Mouse (Mus musculus) ovary, postnatal 14 days (tissue): ENCODE measurements around the gene Cadm4.
"Not testable (repeated sequence)": the region's sequence is repeated elsewhere in the genome, so short reads cannot be mapped to it uniquely, and the experiment has no call there.

ENCODE experiments used
- DNase-seq: peaks from one replicate; pipeline ENCODE4 v3.0.0; 2022; ENCODE audit warnings: low spot score

Cadm4 gene

DNA sequence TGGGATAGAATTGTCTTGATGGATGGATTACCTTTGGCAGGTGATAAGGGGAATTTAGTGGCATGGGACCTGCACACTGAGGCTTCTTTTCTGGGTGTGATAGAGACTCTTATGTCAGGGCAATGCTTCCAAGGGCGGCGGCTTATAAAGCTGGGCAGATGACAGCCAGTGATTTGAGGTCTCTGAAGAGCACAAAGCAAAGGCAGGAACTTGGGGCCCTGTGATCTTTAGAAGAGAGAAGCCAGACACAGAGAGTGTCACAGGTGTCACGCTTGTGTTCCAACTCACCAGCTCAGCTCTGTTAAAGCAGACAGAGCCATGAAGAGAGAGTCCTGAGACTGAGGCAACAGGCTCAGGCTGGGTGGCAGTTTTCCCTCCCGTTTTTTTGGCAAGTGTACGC lies 13.9 kb upstream of the Cadm4 start:
- DNase-seq, result no peak

DNA sequence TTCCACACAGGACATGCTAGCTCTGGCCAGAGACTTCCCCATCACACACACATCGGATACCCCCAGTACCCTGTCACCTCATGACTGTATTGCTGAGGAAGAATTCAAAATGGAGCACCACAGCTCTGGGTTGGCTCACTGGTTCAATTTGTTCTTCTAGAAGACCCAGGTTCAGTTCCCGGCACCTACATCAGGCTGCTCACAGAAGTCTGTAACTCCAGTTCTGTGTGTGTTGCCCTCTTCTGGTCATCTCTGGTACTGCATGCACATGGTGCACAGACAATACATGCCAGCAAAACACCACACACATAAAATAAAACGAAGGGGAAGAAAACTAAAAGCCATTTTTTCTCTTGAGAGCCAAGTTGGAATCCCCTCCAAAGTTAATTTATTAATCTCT lies 12.7 kb upstream of the Cadm4 start:
- DNase-seq, result no peak

DNA sequence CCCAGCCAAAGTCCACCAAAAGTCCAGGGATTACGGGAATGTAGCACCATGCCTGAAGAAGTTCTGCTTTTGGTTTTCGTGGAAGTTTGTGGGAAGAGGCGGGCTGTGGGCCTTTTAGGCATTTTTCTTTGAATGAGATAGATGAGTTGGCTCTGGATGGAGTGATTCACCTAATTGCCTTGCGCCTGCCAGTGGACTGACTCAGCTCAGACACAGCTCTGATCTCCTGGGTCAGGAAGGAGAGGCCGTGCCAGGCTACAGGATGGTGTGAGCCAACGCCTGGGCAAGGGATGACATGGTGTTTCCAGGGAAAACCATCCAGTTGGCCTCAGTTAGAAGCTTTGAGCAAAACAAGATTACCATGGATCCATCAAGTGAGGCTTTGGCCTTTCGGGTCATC lies 11.5 kb upstream of the Cadm4 start:
- no peak for DNase-seq

- DNase-seq, result no peak
These were observed 9.4 kb upstream of the Cadm4 start for GRCm38 (mm10) chr7:24472442-24472841.

DNA sequence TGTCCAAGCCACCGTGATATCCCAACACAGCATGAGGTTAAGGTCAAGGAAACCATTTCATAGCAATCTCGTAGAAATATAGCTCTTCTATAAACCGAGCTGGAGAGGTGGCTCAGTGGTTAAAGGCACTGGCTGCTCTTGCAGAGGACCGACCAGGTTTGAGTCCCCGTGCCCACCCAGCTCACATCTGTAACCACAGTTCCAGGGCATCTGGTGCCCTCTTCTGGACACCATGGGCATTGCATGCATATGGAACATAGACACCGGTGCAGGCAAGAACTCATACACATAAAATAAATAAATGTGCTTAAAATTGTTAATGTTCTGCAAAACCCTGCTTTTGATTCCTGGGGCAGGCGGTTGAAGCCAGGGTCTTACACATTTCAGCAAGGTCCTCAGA lies 8.9 kb upstream of the Cadm4 start:
- no peak for DNase-seq

DNA sequence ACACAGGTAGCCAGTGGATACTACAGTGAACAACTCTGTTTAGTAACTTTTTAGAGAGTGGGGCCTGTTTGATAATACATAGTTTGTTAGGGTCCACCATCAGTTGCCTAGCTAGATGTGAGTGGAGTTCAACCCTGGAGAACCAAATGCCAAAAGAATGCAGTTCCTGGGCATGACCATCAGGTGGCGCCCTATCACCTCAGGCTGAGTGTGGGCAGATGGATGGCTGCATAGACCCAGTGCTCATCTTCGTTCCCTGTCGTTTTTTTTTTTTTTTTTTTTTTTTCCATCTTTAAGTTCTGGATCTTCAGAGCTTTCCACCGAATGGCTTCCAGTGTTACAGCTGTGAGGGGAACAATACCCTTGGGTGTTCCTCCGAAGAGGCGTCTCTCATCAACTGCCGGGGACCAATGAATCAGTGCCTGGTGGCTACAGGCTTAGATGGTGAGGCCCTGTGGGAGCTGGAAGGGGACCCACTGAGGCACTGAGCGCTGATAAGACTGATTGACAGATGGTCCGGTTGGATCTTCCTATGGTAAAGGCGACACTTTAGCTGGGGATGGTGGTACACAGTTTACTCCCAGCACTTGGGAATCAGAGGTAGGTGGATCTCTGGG lies 7.8 kb upstream of the Cadm4 start:
- peak; percentile 58 for DNase-seq

GRCm38 (mm10) chr7:24474811-24475506 lies 6.9 kb upstream of the Cadm4 start:
- no peak for DNase-seq

- DNase-seq, result no peak
These were observed 5.5 kb upstream of the Cadm4 start for GRCm38 (mm10) chr7:24476338-24476737.

DNA sequence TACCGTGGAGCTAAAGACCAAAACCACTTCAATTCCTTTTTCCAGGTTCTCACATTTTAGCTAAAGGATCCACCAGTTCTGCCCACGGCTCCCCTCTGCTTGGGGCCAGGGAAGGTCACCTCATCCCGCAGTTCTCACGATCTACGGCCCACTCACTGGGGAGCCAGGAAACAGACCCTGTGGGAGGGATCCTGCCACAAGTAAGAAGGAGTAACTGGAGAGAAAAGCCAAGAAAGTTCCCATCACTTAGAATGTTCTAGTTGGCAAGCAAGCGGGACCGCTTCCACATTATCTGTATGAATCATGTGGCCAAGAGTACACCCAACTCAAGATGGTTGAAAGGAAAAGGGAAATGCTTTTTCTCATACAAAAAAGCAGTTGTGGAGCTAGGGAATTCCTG lies 5.0 kb upstream of the Cadm4 start:
- no peak for DNase-seq

- no peak for DNase-seq
These were observed 2.9 kb upstream of the Cadm4 start for GRCm38 (mm10) chr7:24478911-24479310.

- no peak for DNase-seq
These were observed 2.1 kb upstream of the Cadm4 start for GRCm38 (mm10) chr7:24479685-24480084.

- no peak for DNase-seq
These were observed 1.5 kb upstream of the Cadm4 start for GRCm38 (mm10) chr7:24480121-24480941.

GRCm38 (mm10) chr7:24480986-24481473 lies 793 bp upstream of the Cadm4 start:
- DNase-seq, result no peak

DNA sequence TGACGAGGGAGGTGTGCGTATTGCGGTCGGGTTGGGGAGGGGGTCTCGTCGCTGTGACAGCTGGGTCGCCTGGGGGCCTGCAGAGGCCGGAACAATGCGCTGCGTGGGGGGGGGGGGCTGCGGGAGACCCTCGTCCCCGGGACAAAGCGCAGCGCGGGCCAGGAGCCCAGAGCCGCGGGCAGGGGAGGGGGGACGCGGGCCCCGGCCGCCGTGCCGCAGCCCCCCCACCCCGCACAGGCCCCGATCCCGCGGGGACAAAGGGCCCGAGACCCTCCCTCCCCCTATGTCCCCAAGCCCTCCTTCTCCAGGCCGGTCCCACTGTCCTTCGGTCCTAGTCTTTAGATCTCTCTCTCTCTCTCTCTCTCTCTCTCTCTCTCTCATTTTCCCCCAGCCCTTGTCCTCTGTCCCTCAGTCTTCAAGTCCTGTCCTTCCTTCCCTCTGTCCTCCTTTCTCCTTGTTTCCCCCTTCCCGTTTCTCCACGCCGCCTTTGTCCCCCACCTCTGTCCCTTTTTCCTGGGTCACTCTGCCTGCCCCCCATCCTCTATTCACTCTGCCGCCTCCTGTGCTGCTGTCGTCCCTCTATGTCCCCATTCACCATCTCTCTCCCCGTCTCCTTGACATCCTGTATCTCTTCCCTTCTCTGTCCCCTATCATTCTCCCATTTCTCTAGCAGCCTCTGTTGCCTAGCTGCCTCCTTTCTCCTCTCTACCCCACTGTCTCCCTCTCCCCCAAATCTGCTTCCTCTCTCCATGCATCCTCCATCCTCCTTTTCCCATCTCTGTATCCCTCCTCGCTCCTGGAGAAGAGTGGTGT lies 591 bp downstream of the Cadm4 start:
- DNase-seq, result no peak

- DNase-seq, result not testable (repeated sequence)
These were observed 1.5 kb downstream of the Cadm4 start for GRCm38 (mm10) chr7:24483291-24483690.

- no peak for DNase-seq
These were observed 3.7 kb downstream of the Cadm4 start for GRCm38 (mm10) chr7:24485481-24485880.

DNA sequence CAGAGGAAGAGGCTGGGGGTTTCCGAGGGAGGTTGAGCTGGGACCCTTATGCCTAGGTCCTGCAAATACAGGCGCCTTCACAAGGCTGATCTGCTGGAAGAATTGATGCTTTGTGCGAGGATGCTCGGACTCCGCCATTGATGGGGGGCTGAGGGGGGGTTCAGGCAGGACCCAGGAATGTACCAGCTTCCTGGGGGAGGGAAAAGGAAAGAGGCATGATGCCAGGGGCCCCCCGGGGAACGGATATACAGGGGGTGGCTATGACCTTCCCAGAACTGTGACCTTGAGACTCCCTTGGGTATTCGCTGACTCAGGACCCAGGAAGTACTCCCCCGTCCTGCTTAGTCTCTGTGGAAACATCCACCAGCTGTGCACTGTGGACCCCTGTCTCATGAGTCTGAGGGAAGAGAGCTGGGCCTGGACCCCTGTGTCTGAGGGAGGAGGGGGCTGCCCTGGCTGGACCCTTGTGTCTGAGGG lies 4.9 kb downstream of the Cadm4 start:
- no peak for DNase-seq

DNA sequence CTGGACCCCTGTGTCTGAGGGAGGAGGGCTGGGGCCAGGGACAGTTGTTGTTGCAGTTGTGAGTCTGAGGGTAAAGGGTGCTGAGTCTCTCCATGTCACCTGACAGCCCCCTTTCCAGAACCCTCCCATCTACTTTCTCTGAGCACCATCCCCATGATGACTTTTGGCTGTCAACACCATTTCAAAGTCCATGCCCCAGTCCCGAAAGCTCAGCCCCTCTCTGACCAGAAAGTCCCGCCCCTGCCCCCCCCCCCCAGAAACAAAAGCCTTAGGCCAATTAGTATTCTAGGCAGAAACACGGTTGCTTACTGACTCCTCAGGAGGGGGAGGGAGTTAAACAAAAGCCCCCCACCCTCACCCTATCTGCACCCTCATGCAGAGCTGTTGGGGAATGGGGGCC lies 5.6 kb downstream of the Cadm4 start:
- DNase-seq, result no peak

GRCm38 (mm10) chr7:24488303-24488702 lies 6.5 kb downstream of the Cadm4 start:
- DNase-seq, result no peak

- DNase-seq, result no peak
These were observed 18.2 kb downstream of the Cadm4 start for GRCm38 (mm10) chr7:24499856-24500577.

DNA sequence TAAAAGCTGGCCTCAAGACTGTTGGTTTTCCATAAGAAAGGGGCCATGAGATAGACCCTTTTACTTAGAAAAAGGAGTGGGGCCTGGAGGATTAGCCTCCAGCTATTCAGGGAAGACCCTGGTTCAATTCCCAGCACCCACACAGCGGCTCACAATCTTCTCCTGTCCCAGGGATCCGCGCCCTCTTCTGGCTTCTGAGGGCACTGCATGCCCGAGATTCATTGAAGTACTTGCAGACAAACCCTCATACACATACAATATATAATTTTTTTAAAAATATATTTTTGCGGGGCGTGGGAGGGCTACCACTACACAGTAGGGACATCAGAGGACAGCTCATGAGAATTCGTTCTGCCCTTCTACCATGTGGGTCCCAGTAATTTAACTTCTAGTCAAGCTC lies 19.1 kb downstream of the Cadm4 start:
- DNase-seq, result no peak
